Mouse (Mus musculus) liver (tissue): ENCODE measurements around the gene Rec8.

ENCODE experiments used
- DNase-seq: peaks from one replicate; pipeline ENCODE4 v3.0.0-alpha.2; 2020; ENCODE audit warnings: mixed read lengths

Gene Rec8

DNA sequence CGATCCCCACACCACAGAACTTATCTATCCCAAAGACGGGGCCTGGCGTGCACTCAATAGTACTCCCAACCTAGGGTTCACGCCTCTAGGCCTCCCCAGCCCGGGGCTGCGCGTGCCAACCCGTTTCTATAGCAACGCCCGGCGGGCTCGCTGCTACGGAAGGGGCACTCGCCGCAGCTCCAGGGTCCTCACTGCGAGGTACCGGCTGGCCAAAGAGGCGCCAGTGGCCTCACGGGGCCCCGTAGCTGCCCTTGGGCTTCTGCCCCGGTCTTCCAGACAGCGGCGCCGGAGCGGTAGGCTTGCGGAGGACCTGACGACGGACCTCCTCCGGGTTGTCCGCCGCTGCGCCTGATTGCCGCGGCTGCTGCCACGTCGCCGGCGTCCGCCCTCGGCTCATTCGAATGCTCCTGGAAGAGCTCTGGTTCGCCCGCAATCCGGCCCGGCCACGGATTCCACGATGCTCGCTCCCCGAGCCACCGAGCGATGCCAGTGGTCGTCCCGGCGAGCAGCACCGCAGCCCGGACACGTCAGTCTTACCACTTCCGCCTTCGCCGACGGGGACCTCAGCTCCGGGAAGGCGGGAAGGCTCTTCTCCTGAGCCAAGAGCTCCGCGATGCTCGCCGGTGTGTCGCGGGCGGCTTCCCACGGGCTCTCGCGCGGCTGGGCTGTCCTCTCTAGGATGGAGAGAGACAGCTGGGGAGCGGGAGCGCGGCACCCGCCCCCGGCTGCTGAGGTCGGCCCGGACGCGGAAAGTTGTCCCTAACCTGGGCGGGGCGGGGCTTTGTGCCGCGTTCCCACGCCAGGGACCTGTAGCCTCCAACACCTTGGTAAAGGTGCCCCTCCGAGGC is 25.4 kb downstream of the Rec8 start, which contains the start of gene Tm9sf1:
Gene Tm9sf1 (minus strand): TSS at position 747 of the 848 bp plus-strand sequence.
- peak; percentile 85 for DNase-seq

DNA sequence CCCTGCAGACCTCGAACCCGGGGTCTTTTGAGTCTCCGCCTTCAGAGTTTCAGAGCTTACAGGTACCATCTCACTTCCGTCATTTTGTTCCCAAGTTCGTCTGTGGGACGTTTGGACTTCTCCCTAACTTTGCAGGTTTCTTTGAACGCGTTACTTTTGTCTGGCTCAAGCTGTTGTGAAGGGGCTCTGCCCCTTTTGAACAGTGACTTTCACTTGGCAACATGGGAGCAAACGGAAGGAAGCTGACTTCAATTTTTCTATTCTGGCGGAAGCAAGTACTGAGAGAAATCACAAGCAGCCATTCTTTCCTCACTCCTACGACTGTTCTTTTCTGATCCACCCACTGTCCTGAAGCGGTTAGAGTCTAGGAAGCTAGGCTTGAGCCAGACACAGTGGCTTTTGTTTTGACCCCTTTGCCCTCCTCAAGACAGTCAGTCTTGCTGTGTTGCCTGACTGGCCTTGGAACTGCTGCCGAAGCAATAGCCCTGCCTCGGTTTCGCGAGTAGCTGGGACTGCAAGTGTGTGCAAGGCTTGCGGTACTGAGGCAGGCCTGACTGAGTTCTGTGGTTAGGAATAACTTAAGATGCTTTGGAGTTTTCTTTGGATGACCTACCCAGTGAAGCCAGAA is 26.5 kb downstream of the Rec8 start:
- DNase-seq: no peak

DNA sequence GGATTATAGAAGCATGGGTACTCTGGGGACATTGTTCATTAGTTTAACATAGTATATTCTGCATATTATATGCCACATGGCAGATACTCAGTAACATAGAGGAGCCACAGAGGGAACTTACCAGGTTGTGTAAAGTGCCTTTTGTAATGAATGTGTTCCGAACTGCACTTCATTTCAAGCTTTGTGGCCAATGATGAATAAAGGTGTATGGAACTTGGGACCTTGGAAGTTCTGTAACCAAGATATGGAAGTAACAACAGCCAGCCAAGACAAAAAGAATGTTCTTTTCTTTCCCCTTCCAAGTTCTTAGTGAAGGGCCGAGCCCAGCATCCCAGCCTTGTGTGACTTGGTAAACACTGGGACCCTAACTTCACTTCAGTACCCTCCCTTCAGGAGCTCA is 32.0 kb downstream of the Rec8 start, which contains the start of gene Tssk4:
Gene Tssk4 (plus strand): TSS at position 301 of the 400 bp plus-strand sequence.
- no peak for DNase-seq

DNA sequence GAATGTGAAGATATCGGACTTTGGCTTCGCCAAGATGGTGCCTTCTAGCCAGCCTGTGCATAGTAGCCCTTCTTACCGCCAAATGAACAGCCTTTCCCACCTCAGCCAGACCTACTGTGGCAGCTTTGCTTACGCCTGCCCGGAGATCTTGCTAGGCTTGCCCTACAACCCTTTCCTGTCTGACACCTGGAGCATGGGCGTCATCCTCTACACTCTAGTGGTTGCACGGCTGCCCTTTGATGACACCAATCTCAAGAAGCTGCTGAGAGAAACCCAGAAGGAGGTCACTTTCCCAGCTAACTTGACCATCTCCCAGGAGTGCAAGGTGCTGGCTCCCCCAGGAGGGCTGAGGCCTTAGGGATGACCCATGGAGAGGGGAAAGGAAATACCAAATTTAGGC is 33.7 kb downstream of the Rec8 start:
- no peak for DNase-seq

GRCm38 (mm10) chr14:55656935-55657334 is 39.1 kb downstream of the Rec8 start:
- DNase-seq: no peak

DNA sequence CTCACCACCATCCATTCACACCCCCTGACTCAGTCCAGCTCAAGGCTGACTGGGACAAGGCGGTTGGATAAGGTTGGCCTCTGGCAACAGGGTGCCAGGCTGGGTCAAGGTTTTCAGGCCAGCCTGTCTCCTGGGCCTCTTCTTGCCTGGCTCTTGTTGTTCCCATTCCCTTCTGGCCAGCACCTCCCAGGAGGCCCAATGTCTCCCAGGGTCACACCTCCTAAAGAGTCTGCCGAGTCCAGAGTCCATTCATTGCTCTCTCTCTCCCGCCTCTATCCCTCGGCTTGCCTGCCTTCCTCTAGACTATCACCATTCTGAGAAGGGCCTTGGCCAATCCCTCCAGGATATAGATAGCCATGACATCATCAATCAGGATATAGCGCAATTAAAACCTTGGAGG is 40.2 kb downstream of the Rec8 start:
- DNase-seq: no peak

DNA sequence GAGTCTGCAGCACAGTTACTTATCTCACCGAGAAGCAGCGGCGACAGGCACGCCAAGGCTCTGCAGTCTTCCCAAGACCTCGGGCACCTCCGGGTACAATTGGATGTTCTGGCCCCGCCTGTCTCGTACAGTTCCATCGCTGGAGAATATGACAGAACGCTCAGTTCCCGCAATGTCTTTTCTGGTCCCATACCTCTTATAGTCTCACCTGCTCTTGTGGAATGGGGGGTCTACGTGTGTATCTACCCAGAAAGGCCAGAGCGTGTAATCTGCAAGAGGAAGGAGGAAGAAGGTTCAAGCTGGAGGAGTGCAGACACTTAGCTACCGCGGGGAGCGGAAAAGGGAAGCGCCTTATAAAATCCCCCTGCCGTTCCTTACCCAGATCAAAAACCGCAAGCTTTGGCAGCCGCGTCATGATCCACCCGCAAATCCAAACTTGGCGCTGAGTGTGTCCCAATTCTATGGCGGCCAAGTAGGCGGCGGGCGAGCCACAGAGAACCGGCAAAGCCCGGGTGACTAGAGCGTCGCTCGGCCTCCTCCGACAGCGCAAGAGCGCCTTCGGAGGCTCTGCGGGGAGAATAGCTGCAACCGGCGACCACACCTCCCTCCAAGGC is 42.2 kb downstream of the Rec8 start, which contains the start of gene Mdp1:
Gene Mdp1 (minus strand): TSS at position 549 of the 614 bp plus-strand sequence.
- DNase-seq: peak; percentile 86

DNA sequence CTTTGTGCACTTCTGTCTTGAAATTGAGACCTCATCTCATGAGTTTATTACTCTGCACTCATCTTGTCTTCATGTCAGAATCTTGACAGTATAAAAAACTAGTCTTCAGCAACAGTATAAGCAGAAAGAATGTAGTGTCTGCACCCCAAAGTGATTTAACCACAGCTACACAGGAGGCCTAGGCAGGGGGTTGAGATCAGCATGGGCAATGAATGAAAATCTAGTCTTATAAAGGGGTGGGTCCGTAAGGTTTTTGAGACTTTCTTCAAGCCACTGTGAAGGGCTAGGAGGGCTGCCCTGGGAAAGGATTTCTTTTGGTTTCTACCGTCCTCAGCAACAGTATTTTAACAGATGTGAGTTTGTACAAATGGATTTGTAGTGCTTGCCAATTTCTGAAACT is 42.8 kb downstream of the Rec8 start:
- no peak for DNase-seq

DNA sequence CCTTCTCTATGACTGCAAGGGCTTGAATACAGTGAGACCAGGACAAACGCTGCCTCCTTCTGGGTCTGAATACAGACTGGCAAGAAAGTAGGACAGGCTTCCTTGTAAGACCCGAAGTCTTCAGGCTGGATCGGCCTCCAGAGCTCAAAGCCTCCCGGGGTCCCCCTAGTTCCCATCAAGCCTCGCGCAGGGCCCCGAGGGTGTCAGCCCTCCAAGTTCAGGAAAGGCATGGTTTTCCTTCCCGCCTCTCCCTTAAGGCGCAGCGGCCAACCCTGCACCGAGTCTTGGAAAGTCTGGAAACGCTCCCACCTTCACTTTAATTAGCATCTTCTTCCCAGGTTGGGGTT is 53.6 kb downstream of the Rec8 start:
- no peak for DNase-seq

- DNase-seq: peak; percentile 91
These were observed 54.2 kb downstream of the Rec8 start, which contains the start of the genes Gmpr2 and Nedd8 for GRCm38 (mm10) chr14:55671833-55672740. Gene Gmpr2 (plus strand): TSS chr14:55671941. Gene Nedd8 (minus strand): TSS chr14:55672124.

GRCm38 (mm10) chr14:55672741-55673060 is 54.9 kb downstream of the Rec8 start:
- DNase-seq: no peak
